Mouse (Mus musculus) ES-E14 (cell line): ENCODE results near the gene Zfp748.

Experiments used
- CHD2 ChIP-seq: IDR thresholded peaks from 2 replicates; pipeline ENCODE4 v1.6.1; 2014; ENCODE audit warnings: mild to moderate bottlenecking, low read depth, low read length, inconsistent platforms
- HCFC1 ChIP-seq: IDR thresholded peaks from 2 replicates; pipeline ENCODE4 v1.6.1; 2012; ENCODE audit warnings: low read length, inconsistent platforms, borderline replicate concordance; ENCODE audit not compliant: insufficient read depth
- MAFK ChIP-seq: IDR thresholded peaks from 2 replicates; pipeline ENCODE4 v1.6.1; 2014; ENCODE audit warnings: mild to moderate bottlenecking, low read depth, low read length, inconsistent platforms; ENCODE audit not compliant: insufficient read depth
- ZNF384 ChIP-seq: IDR thresholded peaks from 2 replicates; pipeline ENCODE4 v1.6.1; 2012; ENCODE audit warnings: low read depth, low read length, inconsistent platforms

- TF ChIP-seq ZNF384: no peak
- no peak for TF ChIP-seq CHD2
- TF ChIP-seq HCFC1: no peak
- no peak for TF ChIP-seq MAFK
Measured at GRCm38 (mm10) chr13:67500908-67501307, 52.7 kb downstream of the Zfp748 start.
